10 mouse cellular contexts compared by ENCODE assay signal in the genomic region with DNA sequence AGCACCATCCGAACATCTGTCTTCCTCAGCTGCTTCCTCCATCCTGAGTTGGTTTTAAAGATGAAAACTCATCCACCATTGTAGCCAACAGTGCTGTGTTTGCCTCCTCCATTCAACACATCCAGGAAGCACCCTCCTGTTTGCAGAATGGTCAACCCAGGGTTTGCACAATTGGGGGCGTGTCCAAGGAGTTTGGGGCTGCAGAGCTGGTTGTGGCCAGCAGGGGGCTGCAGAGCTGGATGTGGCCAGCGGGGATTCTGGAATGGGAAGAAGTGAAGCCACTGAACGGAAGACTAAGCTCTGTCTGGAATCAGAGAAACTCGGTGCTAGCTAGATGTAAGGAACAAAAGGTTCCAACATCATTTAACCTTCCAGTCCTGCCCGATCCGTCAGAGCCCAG. TPM values are rescaled to one million over a fixed set of nuclear protein-coding genes. Genes with fewer than 3 reads are reported as not detected.
A peak's percentile ranks its signal among the peaks of the same experiment; 100 is the strongest.
DNase-seq lines count a peak whose midpoint lies in the region; ATAC-seq and TF ChIP-seq lines count a peak whose summit lies in the region.
"Had no signal": no experiment of that assay in that cellular context is flagged by ENCODE, and none has a peak within 500 bp of the region (broad histone marks: within the 10 kb centered on the region; RNA-seq: fewer than 3 reads in every experiment).

No protein-coding gene starts in this region.

- intact Hi-C loops in left cerebral cortex, adult 2 months (cut with DNase I): no loop called here
- intact Hi-C loops in left cerebral cortex, postnatal 36 days (cut with DNase I): no loop called here
- intact Hi-C loops in left cerebral cortex, postnatal 25 days (cut with DNase I): no loop called here

- 47% methylated on average over 7 of the region's 7 CpGs for WGBS in lung, embryonic 16.5 days
- WGBS in thymus, adult 2 months: 60% methylated on average over 7 of the region's 7 CpGs

- DNase-seq in left cerebral cortex, adult 2 months (ENCODE audit: extremely low spot score in 1 of 2, low spot score in 2 of 2): peak in 1 of 2 experiments; percentile 37
- DNase-seq in left cerebral cortex, postnatal 36 days (ENCODE audit: low spot score in 2 of 2): no peak
- peak; percentile 52 for DNase-seq in adipocyte (ENCODE audit: low spot score)
- DNase-seq in embryo, embryonic 10 days (ENCODE audit: low spot score): peak; percentile 58
- peak; percentile 34 for DNase-seq in thymus, adult 2 months
- DNase-seq in left cerebral cortex, postnatal 25 days (ENCODE audit: low spot score in 2 of 2): no peak

- no peak overlapping the region for H3K27ac ChIP-seq in left cerebral cortex, adult 2 months
- no peak overlapping the region for H3K27ac ChIP-seq in lung, embryonic 16.5 days (ENCODE audit: low read length)
- no peak overlapping the region for H3K27ac ChIP-seq in thymus, adult 2 months (ENCODE audit: control insufficient read depth, insufficient read depth, low read length)
- H3K27ac ChIP-seq: embryonic facial prominence, embryonic 13.5 days; midbrain, embryonic 12.5 days had no signal

- H3K4me3 ChIP-seq in left cerebral cortex, adult 2 months: no peak overlapping the region
- H3K4me3 ChIP-seq in lung, embryonic 16.5 days (ENCODE audit: low read length): no peak overlapping the region
- no peak overlapping the region for H3K4me3 ChIP-seq in thymus, adult 2 months (ENCODE audit: control insufficient read depth, insufficient read depth, low read length)
- H3K4me3 ChIP-seq: embryonic facial prominence, embryonic 13.5 days; midbrain, embryonic 12.5 days had no signal

- TF ChIP-seq POLR2A in thymus, adult 2 months (IDR thresholded peaks at IDR 0.05; ENCODE audit: control insufficient read depth, extremely low read depth, insufficient read depth, low read length, poor library complexity): no peak

- no peak overlapping the region for H3K4me2 ChIP-seq in lung, embryonic 16.5 days (ENCODE audit: low read depth, low read length)
- H3K4me2 ChIP-seq: embryonic facial prominence, embryonic 13.5 days; midbrain, embryonic 12.5 days had no signal

- ATAC-seq in hematopoietic stem cell, adult 5-6 weeks (replicated peaks in 1 of 2; ENCODE audit: insufficient read depth in 1 of 2, low FRiP score in 2 of 2, low TSS enrichment in 1 of 2, low read depth in 1 of 2, poor library complexity in 2 of 2, severe bottlenecking in 2 of 2): peak; percentile 67 to 75
- 0 out of 2 replicates have a peak, but pooled peaks have one; percentile 20 for ATAC-seq in lung, embryonic 16.5 days (ENCODE audit: low read depth)

- H3K36me3 ChIP-seq in lung, embryonic 16.5 days (ENCODE audit: control insufficient read depth, insufficient read depth, low read length): no peaks in the 10 kb centered on the region
- H3K36me3 ChIP-seq in thymus, adult 2 months (ENCODE audit: control insufficient read depth, insufficient read depth, low read length): no peaks in the 10 kb centered on the region
- H3K36me3 ChIP-seq: embryonic facial prominence, embryonic 13.5 days; midbrain, embryonic 12.5 days had no signal

- no peaks in the 10 kb centered on the region for H3K9me3 ChIP-seq in lung, embryonic 16.5 days (ENCODE audit: control insufficient read depth, low read length)
- H3K9me3 ChIP-seq: embryonic facial prominence, embryonic 13.5 days; midbrain, embryonic 12.5 days had no signal

- H3K9ac ChIP-seq in lung, embryonic 16.5 days (ENCODE audit: low read length): no peak overlapping the region
- H3K9ac ChIP-seq: embryonic facial prominence, embryonic 13.5 days; midbrain, embryonic 12.5 days had no signal

- peaks cover 4% of the 10 kb centered on the region; the same call in 1 of the 2 replicates for H3K4me1 ChIP-seq in lung, embryonic 16.5 days (replicated peaks; ENCODE audit: control insufficient read depth, insufficient read depth, low read length)
- peaks cover 5% of the 10 kb centered on the region; the same call in 1 of the 2 replicates for H3K4me1 ChIP-seq in thymus, adult 2 months (replicated peaks; ENCODE audit: control insufficient read depth, insufficient read depth, low read length)
- H3K4me1 ChIP-seq: embryonic facial prominence, embryonic 13.5 days; midbrain, embryonic 12.5 days had no signal

- no peaks in the 10 kb centered on the region for H3K27me3 ChIP-seq in lung, embryonic 16.5 days (ENCODE audit: control insufficient read depth, insufficient read depth, low read depth, low read length)
- H3K27me3 ChIP-seq in thymus, adult 2 months (ENCODE audit: control insufficient read depth, insufficient read depth, low read length): no peaks in the 10 kb centered on the region
- H3K27me3 ChIP-seq: embryonic facial prominence, embryonic 13.5 days; midbrain, embryonic 12.5 days had no signal

- TF ChIP-seq CTCF in left cerebral cortex, adult 2 months (IDR thresholded peaks at IDR 0.05): peak; percentile 69
- peak; percentile 73 for TF ChIP-seq CTCF in thymus, adult 2 months (IDR thresholded peaks at IDR 0.05; ENCODE audit: borderline replicate concordance, control insufficient read depth, extremely low read depth, insufficient read depth, low read length, poor library complexity)

RNA-seq across cellular contexts. Expression of gene Sestd1, which starts 28.9 kb away (rescaled TPM):
- total RNA-seq in left cerebral cortex, adult 2 months (2021): 10 to 100 TPM; 55.2 to 61.6 TPM
- 10 to 100 TPM; 59.5 to 60.0 TPM for total RNA-seq in left cerebral cortex, postnatal 36 days (2021)
- 27.8 and 29.4 TPM in 2 replicates for total RNA-seq in hematopoietic stem cell, adult 5-6 weeks (2017)
- 14.8 and 17.1 TPM in 2 replicates for polyA plus RNA-seq in lung, embryonic 16.5 days (2015; fragmentation: Nextera tagmentation; extraction: Ambion mirVana)
- 9.4 and 9.7 TPM in 2 replicates for polyA plus RNA-seq in thymus, adult 2 months (2012; rRNA removed)
- 10 to 100 TPM; 62.3 to 64.6 TPM for total RNA-seq in left cerebral cortex, postnatal 25 days (2021)

Comparison
In these comparisons a context has a peak if more than half of its experiments do, and no peak if none do; other contexts are left out.
1. DNase-seq: peak in adipocyte (single experiment), embryo, embryonic 10 days (single experiment) and thymus, adult 2 months (single experiment); none in left cerebral cortex, postnatal 36 days (0 of 2) and left cerebral cortex, postnatal 25 days (0 of 2).